Mouse (Mus musculus) yolk sac, embryonic 10.5 days (tissue): ENCODE results near the gene Gm13276.
"Not testable (repeated sequence)": the region's sequence is repeated elsewhere in the genome, so short reads cannot be mapped to it uniquely, and the experiment has no call there.

Experiments used
- DNase-seq: peaks from one replicate; pipeline ENCODE4 v3.0.0-alpha.2; 2017; ENCODE audit warnings: low spot score

Gm13276 gene

DNA sequence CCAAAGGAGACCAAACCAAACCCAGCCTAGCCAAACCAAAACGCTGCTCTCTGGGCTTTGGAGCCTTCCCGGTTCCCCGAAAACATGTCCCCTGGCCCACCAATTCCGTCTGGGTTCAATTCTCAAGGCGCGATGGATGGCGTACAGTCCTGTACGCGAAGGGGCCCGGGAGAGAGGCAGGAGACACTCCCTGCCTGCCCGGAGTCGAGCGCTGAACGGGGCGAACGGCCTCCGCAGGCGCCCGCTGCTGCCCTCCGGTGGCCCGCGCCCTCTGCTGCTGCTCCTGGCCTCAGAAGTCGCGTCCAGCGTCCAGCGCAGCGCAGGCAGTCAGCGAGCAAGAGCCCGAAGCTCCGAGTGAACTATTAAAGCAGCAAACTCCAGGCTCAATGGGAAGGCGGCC, 3.2 kb upstream of the Gm13276 start:
- DNase-seq: not testable (repeated sequence)

DNA sequence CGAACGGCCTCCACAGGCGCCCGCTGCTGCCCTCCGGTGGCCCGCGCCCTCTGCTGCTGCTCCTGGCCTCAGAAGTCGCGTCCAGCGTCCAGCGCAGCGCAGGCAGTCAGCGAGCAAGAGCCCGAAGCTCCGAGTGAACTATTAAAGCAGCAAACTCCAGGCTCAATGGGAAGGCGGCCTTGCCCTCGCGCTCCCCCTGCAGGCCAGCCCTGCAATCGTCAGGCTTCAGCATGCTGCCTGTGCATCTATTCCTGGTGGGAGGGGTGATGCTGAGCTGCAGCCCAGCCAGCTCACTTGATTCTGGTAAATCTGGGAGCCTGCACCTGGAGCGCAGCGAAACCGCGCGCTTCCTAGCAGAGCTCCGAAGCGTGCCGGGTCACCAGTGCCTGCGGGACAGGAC, 2.9 kb downstream of the Gm13276 start, which contains the start of gene Gm13277:
Gene Gm13277 (plus strand): TSS at position 231 of the 400 bp plus-strand sequence.
- not testable (repeated sequence) for DNase-seq

DNA sequence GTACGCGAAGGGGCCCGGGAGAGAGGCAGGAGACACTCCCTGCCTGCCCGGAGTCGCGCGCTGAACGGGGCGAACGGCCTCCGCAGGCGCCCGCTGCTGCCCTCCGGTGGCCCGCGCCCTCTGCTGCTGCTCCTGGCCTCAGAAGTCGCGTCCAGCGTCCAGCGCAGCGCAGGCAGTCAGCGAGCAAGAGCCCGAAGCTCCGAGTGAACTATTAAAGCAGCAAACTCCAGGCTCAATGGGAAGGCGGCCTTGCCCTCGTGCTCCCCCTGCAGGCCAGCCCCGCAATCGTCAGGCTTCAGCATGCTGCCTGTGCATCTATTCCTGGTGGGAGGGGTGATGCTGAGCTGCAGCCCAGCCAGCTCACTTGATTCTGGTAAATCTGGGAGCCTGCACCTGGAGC, 5.7 kb downstream of the Gm13276 start, which contains the start of gene Gm13278:
Gene Gm13278 (plus strand): TSS at position 301 of the 400 bp plus-strand sequence.
- DNase-seq: not testable (repeated sequence)

DNA sequence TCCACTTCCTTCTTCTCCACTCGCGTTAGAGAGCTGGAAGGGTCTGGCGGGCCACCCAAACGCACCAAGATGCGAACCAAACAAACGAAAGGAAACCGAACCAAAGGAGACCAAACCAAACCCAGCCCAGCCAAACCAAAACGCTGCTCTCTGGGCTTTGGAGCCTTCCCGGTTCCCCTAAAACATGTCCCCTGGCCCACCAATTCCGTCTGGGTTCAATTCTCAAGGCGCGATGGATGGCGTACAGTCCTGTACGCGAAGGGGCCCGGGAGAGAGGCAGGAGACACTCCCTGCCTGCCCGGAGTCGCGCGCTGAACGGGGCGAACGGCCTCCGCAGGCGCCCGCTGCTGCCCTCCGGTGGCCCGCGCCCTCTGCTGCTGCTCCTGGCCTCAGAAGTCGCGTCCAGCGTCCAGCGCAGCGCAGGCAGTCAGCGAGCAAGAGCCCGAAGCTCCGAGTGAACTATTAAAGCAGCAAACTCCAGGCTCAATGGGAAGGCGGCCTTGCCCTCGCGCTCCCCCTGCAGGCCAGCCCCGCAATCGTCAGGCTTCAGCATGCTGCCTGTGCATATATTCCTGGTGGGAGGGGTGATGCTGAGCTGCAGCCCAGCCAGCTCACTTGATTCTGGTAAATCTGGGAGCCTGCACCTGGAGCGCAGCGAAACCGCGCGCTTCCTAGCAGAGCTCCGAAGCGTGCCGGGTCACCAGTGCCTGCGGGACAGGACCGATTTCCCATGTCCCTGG, 8.6 kb downstream of the Gm13276 start, which contains the start of gene Gm13275:
Gene Gm13275 (plus strand): TSS at position 552 of the 740 bp plus-strand sequence.
- not testable (repeated sequence) for DNase-seq

DNA sequence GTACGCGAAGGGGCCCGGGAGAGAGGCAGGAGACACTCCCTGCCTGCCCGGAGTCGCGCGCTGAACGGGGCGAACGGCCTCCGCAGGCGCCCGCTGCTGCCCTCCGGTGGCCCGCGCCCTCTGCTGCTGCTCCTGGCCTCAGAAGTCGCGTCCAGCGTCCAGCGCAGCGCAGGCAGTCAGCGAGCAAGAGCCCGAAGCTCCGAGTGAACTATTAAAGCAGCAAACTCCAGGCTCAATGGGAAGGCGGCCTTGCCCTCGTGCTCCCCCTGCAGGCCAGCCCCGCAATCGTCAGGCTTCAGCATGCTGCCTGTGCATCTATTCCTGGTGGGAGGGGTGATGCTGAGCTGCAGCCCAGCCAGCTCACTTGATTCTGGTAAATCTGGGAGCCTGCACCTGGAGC, 11.6 kb downstream of the Gm13276 start, which contains the start of gene Gm13279:
Gene Gm13279 (plus strand): TSS at position 301 of the 400 bp plus-strand sequence.
- DNase-seq: not testable (repeated sequence)

DNA sequence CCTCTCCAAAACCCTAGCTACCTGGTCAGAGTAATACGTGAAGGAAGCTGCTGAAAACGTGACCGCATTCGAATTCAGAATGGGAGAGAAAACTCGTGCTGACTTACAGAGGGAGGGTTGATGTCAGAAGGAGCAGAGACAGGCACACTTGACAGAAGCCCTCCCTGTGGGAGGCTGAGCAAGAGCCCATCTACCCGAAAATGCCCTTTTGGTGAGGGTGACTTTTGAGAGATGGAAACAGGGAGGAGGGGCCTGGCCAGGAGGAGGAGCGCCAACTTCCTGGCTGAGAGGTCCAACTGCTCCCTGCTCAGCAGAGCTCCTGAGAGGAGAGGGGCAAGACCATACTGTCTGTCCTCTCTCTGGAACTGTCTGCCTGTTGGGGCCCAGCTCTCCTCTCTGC, 13.9 kb downstream of the Gm13276 start, which contains the start of gene Gm13285:
Gene Gm13285 (plus strand): TSS at position 301 of the 400 bp plus-strand sequence.
- not testable (repeated sequence) for DNase-seq

DNA sequence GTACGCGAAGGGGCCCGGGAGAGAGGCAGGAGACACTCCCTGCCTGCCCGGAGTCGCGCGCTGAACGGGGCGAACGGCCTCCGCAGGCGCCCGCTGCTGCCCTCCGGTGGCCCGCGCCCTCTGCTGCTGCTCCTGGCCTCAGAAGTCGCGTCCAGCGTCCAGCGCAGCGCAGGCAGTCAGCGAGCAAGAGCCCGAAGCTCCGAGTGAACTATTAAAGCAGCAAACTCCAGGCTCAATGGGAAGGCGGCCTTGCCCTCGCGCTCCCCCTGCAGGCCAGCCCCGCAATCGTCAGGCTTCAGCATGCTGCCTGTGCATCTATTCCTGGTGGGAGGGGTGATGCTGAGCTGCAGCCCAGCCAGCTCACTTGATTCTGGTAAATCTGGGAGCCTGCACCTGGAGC, 17.4 kb downstream of the Gm13276 start, which contains the start of gene Gm13287:
Gene Gm13287 (plus strand): TSS at position 301 of the 400 bp plus-strand sequence.
- not testable (repeated sequence) for DNase-seq

DNA sequence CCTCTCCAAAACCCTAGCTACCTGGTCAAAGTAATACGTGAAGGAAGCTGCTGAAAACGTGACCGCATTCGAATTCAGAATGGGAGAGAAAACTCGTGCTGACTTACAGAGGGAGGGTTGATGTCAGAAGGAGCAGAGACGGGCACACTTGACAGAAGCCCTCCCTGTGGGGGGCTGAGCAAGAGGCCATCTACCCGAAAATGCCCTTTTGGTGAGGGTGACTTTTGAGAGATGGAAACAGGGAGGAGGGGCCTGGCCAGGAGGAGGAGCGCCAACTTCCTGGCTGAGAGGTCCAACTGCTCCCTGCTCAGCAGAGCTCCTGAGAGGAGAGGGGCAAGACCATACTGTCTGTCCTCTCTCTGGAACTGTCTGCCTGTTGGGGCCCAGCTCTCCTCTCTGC, 19.7 kb downstream of the Gm13276 start, which contains the start of gene Gm13288:
Gene Gm13288 (plus strand): TSS at position 301 of the 400 bp plus-strand sequence.
- DNase-seq: not testable (repeated sequence)

DNA sequence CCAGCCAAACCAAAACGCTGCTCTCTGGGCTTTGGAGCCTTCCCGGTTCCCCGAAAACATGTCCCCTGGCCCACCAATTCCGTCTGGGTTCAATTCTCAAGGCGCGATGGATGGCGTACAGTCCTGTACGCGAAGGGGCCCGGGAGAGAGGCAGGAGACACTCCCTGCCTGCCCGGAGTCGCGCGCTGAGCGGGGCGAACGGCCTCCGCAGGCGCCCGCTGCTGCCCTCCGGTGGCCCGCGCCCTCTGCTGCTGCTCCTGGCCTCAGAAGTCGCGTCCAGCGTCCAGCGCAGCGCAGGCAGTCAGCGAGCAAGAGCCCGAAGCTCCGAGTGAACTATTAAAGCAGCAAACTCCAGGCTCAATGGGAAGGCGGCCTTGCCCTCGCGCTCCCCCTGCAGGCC, 20.3 kb downstream of the Gm13276 start:
- DNase-seq: not testable (repeated sequence)

DNA sequence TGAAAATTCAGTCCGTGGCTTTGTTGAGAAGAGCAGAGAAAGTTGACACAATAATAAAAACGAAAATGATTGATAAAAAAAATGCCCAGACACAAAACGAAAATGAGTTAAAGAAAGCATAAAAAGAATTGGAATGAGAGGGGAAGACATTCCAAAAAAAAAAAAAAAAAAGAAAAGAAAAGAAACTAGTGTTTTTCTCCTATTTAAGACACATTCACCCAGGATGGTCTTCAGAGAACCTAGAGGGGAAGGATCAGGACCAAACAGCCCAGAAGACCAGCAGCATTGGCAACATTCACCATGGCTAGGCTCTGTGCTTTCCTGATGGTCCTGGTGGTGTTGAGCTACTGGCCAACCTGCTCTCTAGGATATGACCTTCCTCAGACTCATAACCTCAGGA, 30.4 kb downstream of the Gm13276 start, which contains the start of gene Ifna7:
Gene Ifna7 (plus strand): TSS at position 301 of the 400 bp plus-strand sequence.
- DNase-seq: no peak

DNA sequence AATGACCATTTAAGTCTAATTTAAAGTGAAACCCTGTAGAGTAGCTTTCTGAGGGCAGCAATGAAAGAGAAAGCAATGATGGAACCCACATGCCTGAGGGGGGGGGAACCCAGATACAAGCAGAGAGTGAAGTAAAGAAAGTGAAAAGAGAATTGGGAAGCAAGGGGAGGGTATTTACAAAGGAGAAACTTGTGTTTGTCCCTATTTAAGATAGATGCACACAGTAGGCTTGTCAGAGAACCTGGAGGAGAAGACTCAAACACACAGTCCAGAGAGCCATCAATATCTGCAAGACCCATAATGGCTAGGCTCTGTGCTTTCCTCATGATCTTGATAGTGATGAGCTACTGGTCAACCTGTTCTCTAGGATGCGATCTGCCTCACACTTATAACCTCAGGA, 34.1 kb downstream of the Gm13276 start, which contains the start of gene Ifna11:
Gene Ifna11 (plus strand): TSS at position 301 of the 400 bp plus-strand sequence.
- no peak for DNase-seq

DNA sequence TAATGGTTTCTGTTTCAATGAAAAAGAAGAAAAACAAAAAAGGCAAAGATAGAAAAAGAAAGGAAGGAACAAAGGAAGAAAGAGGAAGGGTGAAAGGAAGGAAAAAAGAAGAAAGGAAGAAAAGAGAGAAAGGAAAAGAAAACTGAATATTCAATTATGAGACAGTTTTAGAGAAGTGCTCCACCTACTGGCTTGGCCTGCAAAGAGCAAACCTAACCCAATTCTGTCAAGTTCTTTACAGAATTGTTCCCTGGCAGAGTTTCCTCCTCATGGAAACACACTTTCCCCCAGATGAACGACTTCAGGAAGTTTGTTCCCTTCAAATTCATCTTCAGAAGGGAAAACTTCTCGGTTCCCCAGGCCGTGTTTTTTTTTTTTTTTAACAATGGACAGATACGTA, 37.5 kb downstream of the Gm13276 start:
- DNase-seq: no peak

DNA sequence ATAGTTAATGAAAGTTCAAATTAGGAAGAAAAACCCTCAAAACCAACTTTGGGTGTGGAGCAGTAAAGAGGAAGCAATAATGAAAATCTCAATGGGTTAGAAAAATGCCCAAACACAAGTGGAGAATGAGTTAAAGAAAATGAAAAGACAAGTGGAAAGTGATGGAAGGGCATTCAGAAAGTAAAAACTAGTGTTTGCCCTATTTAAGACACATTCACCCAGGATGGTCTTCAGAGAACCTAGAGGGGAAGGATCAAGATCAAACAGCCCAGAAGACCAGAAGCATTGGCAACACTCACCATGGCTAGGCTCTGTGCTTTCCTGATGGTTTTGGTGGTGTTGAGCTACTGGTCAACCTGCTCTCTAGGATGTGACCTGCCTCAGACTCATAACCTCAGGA, 41.6 kb downstream of the Gm13276 start, which contains the start of gene Ifna6:
Gene Ifna6 (plus strand): TSS at position 301 of the 400 bp plus-strand sequence.
- not testable (repeated sequence) for DNase-seq

DNA sequence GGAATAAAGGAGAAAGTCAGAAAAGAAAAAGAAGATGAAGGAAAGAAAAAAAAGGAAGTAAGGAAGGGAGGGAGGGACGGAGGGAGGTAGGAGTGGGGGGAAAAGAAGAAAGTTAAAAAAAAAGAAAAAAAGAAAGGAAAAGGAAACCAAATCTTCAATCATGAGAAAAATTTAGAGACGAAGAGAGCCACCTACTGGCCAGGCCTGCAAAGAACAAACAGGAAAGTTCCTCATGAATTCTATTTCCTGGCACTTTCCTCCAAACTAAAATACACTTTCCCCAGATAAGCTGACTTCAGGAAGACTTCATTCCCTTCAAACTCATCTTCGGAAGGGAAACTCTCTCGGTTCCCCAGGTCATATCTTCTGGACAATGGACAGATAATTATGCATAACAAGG, 45.0 kb downstream of the Gm13276 start:
- no peak for DNase-seq

DNA sequence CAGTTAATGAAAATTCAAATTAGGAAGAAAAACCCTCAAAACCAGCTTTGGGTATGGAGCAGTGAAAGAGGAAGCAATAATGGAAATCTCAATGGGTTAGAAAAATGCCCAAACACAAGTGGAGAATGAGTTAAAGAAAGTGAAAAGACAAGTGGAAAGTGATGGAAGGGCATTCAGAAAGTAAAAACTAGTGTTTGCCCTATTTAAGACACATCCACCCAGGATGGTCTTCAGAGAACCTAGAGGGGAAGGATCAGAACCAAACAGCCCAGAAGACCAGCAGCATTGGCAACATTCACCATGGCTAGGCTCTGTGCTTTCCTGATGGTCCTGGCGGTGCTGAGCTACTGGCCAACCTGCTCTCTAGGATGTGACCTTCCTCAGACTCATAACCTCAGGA, 49.7 kb downstream of the Gm13276 start, which contains the start of gene Ifna5:
Gene Ifna5 (plus strand): TSS at position 301 of the 400 bp plus-strand sequence.
- DNase-seq: not testable (repeated sequence)
